In the genomic region with DNA sequence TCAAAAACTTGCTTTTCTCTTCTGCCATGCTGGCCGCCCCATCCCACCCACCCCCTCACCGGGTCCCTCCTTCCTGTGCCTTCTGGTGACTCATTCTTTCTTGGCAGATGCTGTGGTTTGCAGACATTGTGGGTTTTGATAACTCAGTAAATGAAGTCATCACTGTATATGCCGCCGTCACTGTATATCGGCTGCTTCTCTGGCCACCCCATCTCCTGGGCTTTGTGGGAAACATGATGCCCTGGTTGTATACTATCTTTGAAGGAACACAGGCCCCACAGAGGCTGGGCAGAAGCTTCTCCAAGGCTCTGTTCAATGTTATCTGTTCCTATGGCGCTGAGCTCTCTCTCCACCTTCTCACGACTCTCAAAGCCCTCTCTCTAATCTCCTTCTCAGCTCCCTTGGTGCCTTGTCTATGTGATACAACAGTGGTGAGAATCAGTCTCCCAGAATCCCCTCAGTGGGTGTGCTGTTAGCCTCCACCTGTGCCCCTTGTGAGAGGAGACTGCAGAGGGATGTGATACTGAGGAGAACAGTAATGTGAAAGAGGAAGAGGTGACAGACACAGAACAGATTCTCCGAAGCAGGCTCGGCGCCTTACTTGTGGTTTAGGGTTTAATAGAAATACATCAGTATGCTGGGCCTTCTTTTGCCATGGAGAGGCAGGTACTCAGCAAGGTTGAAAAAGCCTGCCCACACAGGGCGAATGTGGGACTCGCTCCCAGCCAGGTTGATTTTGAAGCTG, we compare ENCODE assay signal across 7 mouse cellular contexts. TPM values are rescaled to one million over a fixed set of nuclear protein-coding genes. Genes with fewer than 3 reads are reported as not detected.
DNase-seq lines count a peak whose midpoint lies in the region; ATAC-seq and TF ChIP-seq lines count a peak whose summit lies in the region.

No protein-coding gene starts in this region.

- H3K9ac ChIP-seq in midbrain, postnatal 0 days (replicated peaks; ENCODE audit: low read length, poor library complexity, severe bottlenecking): no peak overlapping the region
- no peak overlapping the region for H3K9ac ChIP-seq in hindbrain, postnatal 0 days (replicated peaks; ENCODE audit: low read length)

- ATAC-seq in midbrain, postnatal 0 days (ENCODE audit: low FRiP score): no peak
- ATAC-seq in granulocyte monocyte progenitor cell, adult 5-6 weeks (replicated peaks; ENCODE audit: poor library complexity, severe bottlenecking): peak; percentile 86
- no peak for ATAC-seq in hindbrain, postnatal 0 days

- no peak for DNase-seq in midbrain, embryonic 10.5 days (ENCODE audit: low spot score)
- no peak for DNase-seq in midbrain, postnatal 0 days (ENCODE audit: low spot score)
- DNase-seq in MEL-GATA-1-ER (ENCODE audit: extremely low read depth, low read depth): peak; percentile 74
- peak; percentile 56 to 69 for DNase-seq in natural killer cell, adult 2 months (ENCODE audit: low spot score in 2 of 2)
- DNase-seq in layer of hippocampus, adult 9-11 months: no peak
- no peak for DNase-seq in hindbrain, postnatal 0 days (ENCODE audit: low spot score)

- no peak overlapping the region for H3K4me2 ChIP-seq in midbrain, postnatal 0 days (ENCODE audit: low read depth, low read length, poor library complexity, severe bottlenecking)
- H3K4me2 ChIP-seq in hindbrain, postnatal 0 days (ENCODE audit: low read depth, low read length): no peak overlapping the region

- H3K4me3 ChIP-seq in midbrain, embryonic 10.5 days: no peak overlapping the region
- no peak overlapping the region for H3K4me3 ChIP-seq in midbrain, postnatal 0 days (ENCODE audit: low read depth, low read length)
- no peak overlapping the region for H3K4me3 ChIP-seq in hindbrain, postnatal 0 days (ENCODE audit: low read length)

- H3K27me3 ChIP-seq in midbrain, embryonic 10.5 days (ENCODE audit: low read depth, poor library complexity, severe bottlenecking): peaks cover 19% of the 10 kb centered on the region
- H3K27me3 ChIP-seq in midbrain, postnatal 0 days (ENCODE audit: insufficient read depth, low read length): no peaks in the 10 kb centered on the region
- no peaks in the 10 kb centered on the region for H3K27me3 ChIP-seq in hindbrain, postnatal 0 days (ENCODE audit: insufficient read depth, low read length)

- H3K9me3 ChIP-seq in midbrain, embryonic 10.5 days (replicated peaks): no peaks in the 10 kb centered on the region
- no peaks in the 10 kb centered on the region for H3K9me3 ChIP-seq in midbrain, postnatal 0 days (ENCODE audit: low read length)
- H3K9me3 ChIP-seq in hindbrain, postnatal 0 days (ENCODE audit: low read length): no peaks in the 10 kb centered on the region

- H3K4me1 ChIP-seq in midbrain, embryonic 10.5 days: peaks cover 13% of the 10 kb centered on the region
- H3K4me1 ChIP-seq in midbrain, postnatal 0 days (ENCODE audit: insufficient read depth, low read length): no peaks in the 10 kb centered on the region
- no peaks in the 10 kb centered on the region for H3K4me1 ChIP-seq in hindbrain, postnatal 0 days (ENCODE audit: insufficient read depth, low read length)

- no peak for TF ChIP-seq CTCF in midbrain, postnatal 0 days (IDR thresholded peaks at IDR 0.05)
- TF ChIP-seq CTCF in hindbrain, postnatal 0 days (IDR thresholded peaks at IDR 0.05; ENCODE audit: low read depth): no peak

- H3K36me3 ChIP-seq in midbrain, embryonic 10.5 days: no peaks in the 10 kb centered on the region
- H3K36me3 ChIP-seq in midbrain, postnatal 0 days (ENCODE audit: insufficient read depth, low read length): no peaks in the 10 kb centered on the region
- no peaks in the 10 kb centered on the region for H3K36me3 ChIP-seq in hindbrain, postnatal 0 days (ENCODE audit: insufficient read depth, low read length)

- H3K27ac ChIP-seq in midbrain, embryonic 10.5 days (replicated peaks): 0 out of 2 replicates have a peak overlapping the region, but pooled peaks have one; percentile 28
- H3K27ac ChIP-seq in midbrain, postnatal 0 days (ENCODE audit: low read depth, low read length): no peak overlapping the region
- H3K27ac ChIP-seq in hindbrain, postnatal 0 days: no peak overlapping the region

- WGBS in midbrain, embryonic 10.5 days: 77% methylated on average over 12 of the region's 12 CpGs
- 74% methylated on average over 12 of the region's 12 CpGs for WGBS in midbrain, postnatal 0 days
- WGBS in hindbrain, postnatal 0 days: 71% methylated on average over 12 of the region's 12 CpGs

RNA-seq across cellular contexts. Expression of gene Atp2b4, which starts 15.1 kb away (rescaled TPM):
- 3.0 and 5.7 TPM in 2 replicates for polyA plus RNA-seq in midbrain, embryonic 10.5 days (2016; fragmentation: Nextera tagmentation; extraction: Ambion mirVana)
- total RNA-seq in midbrain, postnatal 0 days (2014; rRNA removed): 48.3 and 62.3 TPM in 2 replicates
- 11.3 and 12.1 TPM in 2 replicates for polyA plus RNA-seq in midbrain, postnatal 0 days (2015; fragmentation: Nextera tagmentation; extraction: Ambion mirVana)
- total RNA-seq in granulocyte monocyte progenitor cell, adult 5-6 weeks (2014; fragmentation: Nextera tagmentation): 44.2 and 58.3 TPM in 2 replicates
- total RNA-seq in granulocyte monocyte progenitor cell, adult 5-6 weeks (2017): 27.1 and 32.1 TPM in 2 replicates
- 56.6 and 57.3 TPM in 2 replicates for total RNA-seq in hindbrain, postnatal 0 days (2014; rRNA removed)
- polyA plus RNA-seq in hindbrain, postnatal 0 days (2015; fragmentation: Nextera tagmentation; extraction: Ambion mirVana): 13.2 and 13.4 TPM in 2 replicates

Comparison
In these comparisons a context has a peak if more than half of its experiments do, and no peak if none do; other contexts are left out.
1. DNase-seq: peak in MEL-GATA-1-ER (single experiment) and natural killer cell, adult 2 months (2 of 2); none in midbrain, embryonic 10.5 days (single experiment), midbrain, postnatal 0 days (single experiment), layer of hippocampus, adult 9-11 months (single experiment) and hindbrain, postnatal 0 days (single experiment).